Mouse (Mus musculus): ENCODE measurements around the gene Rab8b.

DNA sequence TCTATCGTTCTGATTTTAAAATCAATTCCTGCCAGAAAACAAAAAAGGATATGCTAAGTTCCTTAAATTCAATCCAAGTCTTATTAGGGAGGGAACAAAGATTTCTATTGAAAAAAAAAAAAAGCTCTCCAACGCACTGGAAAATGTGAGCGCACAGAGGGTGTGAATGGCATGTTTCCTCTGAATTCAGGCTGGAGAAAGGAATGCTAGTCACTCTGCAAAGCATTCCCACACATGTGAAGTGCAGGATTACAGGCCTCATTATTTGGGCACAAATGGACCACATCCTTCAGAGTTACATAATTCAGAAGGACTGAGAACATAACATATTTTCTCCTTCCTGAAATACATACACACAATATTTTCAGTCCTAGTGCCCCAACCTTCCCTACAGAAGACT lies 56.0 kb downstream of the Rab8b start:
- TF ChIP-seq CTCF (IDR thresholded peaks at IDR 0.05; ENCODE audit: extremely low read depth, insufficient read length, insufficient replicate concordance, low read depth, low read length) (no peak), POLR2A (IDR thresholded peaks at IDR 0.05; ENCODE audit: low read depth, low read length) (no peak)
